Mouse (Mus musculus): Measurements from ENCODE around the gene Tnip2.

Tnip2 gene

GRCm38 (mm10) chr5:34521337-34521736 lies 7.5 kb upstream of the Tnip2 start:
- DNase-seq, result no peak

GRCm38 (mm10) chr5:34520458-34521209 lies 6.8 kb upstream of the Tnip2 start:
- DNase-seq, result no peak

- no peak for DNase-seq
Observed at GRCm38 (mm10) chr5:34519389-34519910, 5.7 kb upstream of the Tnip2 start.

GRCm38 (mm10) chr5:34517913-34518312 lies 4.1 kb upstream of the Tnip2 start:
- peak; percentile 82 for DNase-seq

- DNase-seq, result no peak
Observed at GRCm38 (mm10) chr5:34515096-34515495, 1.3 kb upstream of the Tnip2 start.

- no peak for DNase-seq
Observed at GRCm38 (mm10) chr5:34514218-34514566, 401 bp upstream of the Tnip2 start.

- DNase-seq, result no peak
Observed at GRCm38 (mm10) chr5:34512486-34512885, 1.3 kb downstream of the Tnip2 start.

GRCm38 (mm10) chr5:34502821-34503220 lies 11.0 kb downstream of the Tnip2 start:
- no peak for DNase-seq

GRCm38 (mm10) chr5:34502411-34502810 lies 11.4 kb downstream of the Tnip2 start:
- DNase-seq, result no peak

GRCm38 (mm10) chr5:34501588-34501987 lies 12.2 kb downstream of the Tnip2 start:
- no peak for DNase-seq

GRCm38 (mm10) chr5:34500886-34501285 lies 12.9 kb downstream of the Tnip2 start:
- no peak for DNase-seq

- no peak for DNase-seq
Observed at GRCm38 (mm10) chr5:34496745-34497144, 17.0 kb downstream of the Tnip2 start.

- no peak for DNase-seq
Observed at GRCm38 (mm10) chr5:34489418-34489787, 24.4 kb downstream of the Tnip2 start.

- DNase-seq, result no peak
Observed at GRCm38 (mm10) chr5:34488741-34489417, 24.9 kb downstream of the Tnip2 start.

- DNase-seq, result peak; percentile 18
Observed at GRCm38 (mm10) chr5:34487320-34488090, 26.3 kb downstream of the Tnip2 start.

- no peak for DNase-seq
Observed at GRCm38 (mm10) chr5:34485731-34486130, 28.1 kb downstream of the Tnip2 start.

- DNase-seq, result no peak
Observed at GRCm38 (mm10) chr5:34480926-34481325, 32.9 kb downstream of the Tnip2 start.

GRCm38 (mm10) chr5:34468039-34468775 lies 45.6 kb downstream of the Tnip2 start:
- no peak for DNase-seq

- no peak for DNase-seq
Observed at GRCm38 (mm10) chr5:34466648-34467047, 47.1 kb downstream of the Tnip2 start.

- peak; percentile 34 for DNase-seq
Observed at GRCm38 (mm10) chr5:34466079-34466478, 47.7 kb downstream of the Tnip2 start.

GRCm38 (mm10) chr5:34461841-34462240 lies 52.0 kb downstream of the Tnip2 start:
- no peak for DNase-seq

- no peak for DNase-seq
Observed at GRCm38 (mm10) chr5:34461294-34461693, 52.5 kb downstream of the Tnip2 start.

- DNase-seq, result no peak
Observed at GRCm38 (mm10) chr5:34458994-34459393, 54.8 kb downstream of the Tnip2 start.
